8 mouse cellular contexts compared by ENCODE assay signal in the genomic region with DNA sequence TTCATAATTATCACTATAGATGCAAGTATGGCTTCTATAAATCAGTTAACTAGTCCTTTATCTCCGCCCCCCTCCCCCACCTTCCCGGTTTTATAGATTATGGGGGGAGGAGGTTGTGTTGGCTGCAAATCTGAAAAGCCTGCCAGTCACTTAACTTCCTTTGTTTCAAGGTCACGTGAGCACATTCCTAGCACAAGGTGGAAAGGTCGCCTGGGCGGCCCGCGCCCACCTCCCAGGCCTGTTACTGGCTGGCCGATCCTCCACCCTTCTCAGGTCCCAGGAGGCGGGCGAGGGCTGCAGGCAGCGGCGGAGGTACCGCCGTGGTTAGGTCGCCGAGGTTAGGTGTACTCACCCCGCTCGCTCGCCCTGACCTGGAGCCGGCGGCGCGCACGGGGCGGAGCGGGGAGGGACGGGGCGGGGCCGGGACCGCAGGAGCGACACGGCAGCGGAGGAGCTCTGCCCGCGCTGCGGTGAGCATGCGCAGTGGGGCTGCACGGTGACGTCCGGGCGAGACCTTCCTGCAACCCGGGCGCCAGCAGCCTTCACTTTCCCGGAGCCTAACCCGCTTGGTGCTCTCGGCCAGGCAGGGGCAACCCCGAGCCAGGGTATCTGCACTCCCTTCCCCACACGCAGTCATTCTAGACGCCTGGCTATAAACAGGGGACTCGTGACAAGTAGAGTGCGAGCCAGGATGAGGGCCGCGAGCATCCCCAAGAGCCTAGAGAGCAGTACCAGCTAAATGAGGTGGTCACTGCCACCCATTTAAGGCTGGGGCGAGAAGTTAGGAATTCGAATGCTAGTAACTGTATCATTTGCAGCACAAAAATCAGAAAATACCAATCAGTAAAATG. TPM values are rescaled to one million over a fixed set of nuclear protein-coding genes. Genes with fewer than 3 reads are reported as not detected.
DNase-seq lines count a peak whose midpoint lies in the region; ATAC-seq and TF ChIP-seq lines count a peak whose summit lies in the region.

A gene (minus strand): TSS at position 382 of the 851 bp plus-strand sequence.

- peaks cover 4 to 9% of the 10 kb centered on the region in 2 experiments; a peak in 2 of 4 replicates for H3K4me1 ChIP-seq in CH12.LX (ENCODE audit: control insufficient read depth in 1 of 2, insufficient read depth in 2 of 2)
- peaks cover 3% of the 10 kb centered on the region; the same call in 1 of the 2 replicates for H3K4me1 ChIP-seq in forebrain, embryonic 11.5 days (replicated peaks; ENCODE audit: control insufficient read depth, insufficient read depth, low read length)
- no peaks in the 10 kb centered on the region for H3K4me1 ChIP-seq in heart, postnatal 0 days (ENCODE audit: control insufficient read depth, insufficient read depth)
- peaks cover 6% of the 10 kb centered on the region for H3K4me1 ChIP-seq in liver, embryonic 16.5 days (ENCODE audit: control insufficient read depth, low read depth, low read length)
- peaks cover 9% of the 10 kb centered on the region; the same call in 1 of the 2 replicates for H3K4me1 ChIP-seq in neural tube, embryonic 13.5 days (replicated peaks)
- peaks cover 5% of the 10 kb centered on the region for H3K4me1 ChIP-seq in testis, adult 2 months (ENCODE audit: control insufficient read depth, insufficient read depth, low read length)

- no peaks in the 10 kb centered on the region for H3K27me3 ChIP-seq in CH12.LX (replicated peaks)
- no peaks in the 10 kb centered on the region for H3K27me3 ChIP-seq in forebrain, embryonic 11.5 days (ENCODE audit: control insufficient read depth, insufficient read depth, low read length)
- no peaks in the 10 kb centered on the region for H3K27me3 ChIP-seq in heart, postnatal 0 days (ENCODE audit: control insufficient read depth, insufficient read depth, low read length)
- H3K27me3 ChIP-seq in liver, embryonic 16.5 days (ENCODE audit: control insufficient read depth, insufficient read depth, low read depth, low read length) = no peaks in the 10 kb centered on the region
- no peaks in the 10 kb centered on the region for H3K27me3 ChIP-seq in neural tube, embryonic 13.5 days
- H3K27me3 ChIP-seq in testis, adult 2 months (ENCODE audit: control insufficient read depth, insufficient read depth, low read length) = no peaks in the 10 kb centered on the region

- peak; percentile 87; the same call in 1 of the 2 replicates for TF ChIP-seq POLR2A in CH12.LX (IDR thresholded peaks at IDR 0.05; ENCODE audit: low read depth, low read length)
- TF ChIP-seq POLR2A in testis, adult 2 months (IDR thresholded peaks at IDR 0.05; ENCODE audit: control insufficient read depth, low read depth, low read length) = peak; percentile 77

- DNase-seq in CH12.LX (ENCODE audit: extremely low read depth) = peak; percentile 92
- DNase-seq in c-Kit-positive CD71-positive TER-119-negative erythroid progenitor cells, embryonic 14.5 days (ENCODE audit: low read depth) = peak; percentile 86
- peak; percentile 96 for DNase-seq in forebrain, embryonic 11.5 days (ENCODE audit: low spot score)
- peak; percentile 81 for DNase-seq in heart, postnatal 0 days (ENCODE audit: low spot score)
- DNase-seq in kidney, postnatal 4 days = peak; percentile 92 to 95

- WGBS in forebrain, embryonic 11.5 days = 1% methylated on average over 52 of the region's 55 CpGs
- WGBS in heart, postnatal 0 days = under 1% methylated on average over 55 of the region's 55 CpGs
- under 1% methylated on average over 53 of the region's 55 CpGs for WGBS in liver, embryonic 16.5 days (ENCODE audit: insufficient replicate concordance)
- WGBS in neural tube, embryonic 13.5 days = under 1% methylated on average over 44 of the region's 55 CpGs

- H3K79me2 ChIP-seq in CH12.LX (replicated peaks; ENCODE audit: control insufficient read depth, extremely low read depth, insufficient read depth, poor library complexity, severe bottlenecking) = no peaks in the 10 kb centered on the region

- H3K4me3 ChIP-seq in CH12.LX (replicated peaks in 1 of 3; ENCODE audit: low read depth in 2 of 3, low read length in 2 of 3, poor library complexity in 1 of 3) = peak within 1 kb of the TSS; percentile 58 to 81 (median 65)
- peak within 1 kb of the TSS; percentile 66 for H3K4me3 ChIP-seq in forebrain, embryonic 11.5 days (ENCODE audit: low read depth, low read length)
- peak within 1 kb of the TSS; percentile 67 for H3K4me3 ChIP-seq in heart, postnatal 0 days (ENCODE audit: low read depth, low read length)
- peak within 1 kb of the TSS; percentile 82 for H3K4me3 ChIP-seq in liver, embryonic 16.5 days (ENCODE audit: low read depth, low read length)
- H3K4me3 ChIP-seq in neural tube, embryonic 13.5 days = peak within 1 kb of the TSS; percentile 65
- peak within 1 kb of the TSS; percentile 94 for H3K4me3 ChIP-seq in testis, adult 2 months (ENCODE audit: control insufficient read depth, low read depth, low read length)

- no peak; the same call in 1 of the 2 replicates for TF ChIP-seq RAD21 in CH12.LX (IDR thresholded peaks at IDR 0.05; ENCODE audit: low read depth, low read length)

- H3K4me2 ChIP-seq in CH12.LX (ENCODE audit: insufficient read depth, low read depth, poor library complexity, severe bottlenecking) = peak within 1 kb of the TSS; percentile 73
- H3K4me2 ChIP-seq in forebrain, embryonic 11.5 days (ENCODE audit: low read depth, low read length, severe bottlenecking) = peak within 1 kb of the TSS; percentile 49
- peak within 1 kb of the TSS; percentile 60 for H3K4me2 ChIP-seq in heart, postnatal 0 days (ENCODE audit: low read depth, low read length)
- peak within 1 kb of the TSS; percentile 85 for H3K4me2 ChIP-seq in liver, embryonic 16.5 days (ENCODE audit: low read depth, low read length)
- peak within 1 kb of the TSS; percentile 58 for H3K4me2 ChIP-seq in neural tube, embryonic 13.5 days

- peak within 1 kb of the TSS; percentile 85 for H3K27ac ChIP-seq in CH12.LX (ENCODE audit: insufficient read depth, low read depth)
- H3K27ac ChIP-seq in forebrain, embryonic 11.5 days (ENCODE audit: low read depth, low read length) = peak within 1 kb of the TSS; percentile 88
- peak within 1 kb of the TSS; percentile 96 for H3K27ac ChIP-seq in heart, postnatal 0 days (ENCODE audit: low read depth)
- peak within 1 kb of the TSS; percentile 87 for H3K27ac ChIP-seq in liver, embryonic 16.5 days (ENCODE audit: low read length)
- peak within 1 kb of the TSS; percentile 96 for H3K27ac ChIP-seq in neural tube, embryonic 13.5 days (replicated peaks)
- H3K27ac ChIP-seq in testis, adult 2 months (ENCODE audit: control insufficient read depth, insufficient read depth, low read depth, low read length) = peak within 1 kb of the TSS; percentile 71

- TF ChIP-seq CTCF in CH12.LX (conservative IDR thresholded peaks at IDR 0.05 in 1 of 2, IDR thresholded peaks at IDR 0.05 in 1 of 2; ENCODE audit: low read depth in 2 of 2, low read length in 2 of 2) = 0 out of 4 replicates have a peak, but pooled peaks of 1 of the 2 experiments have one; percentile 3
- no peak for TF ChIP-seq CTCF in heart, postnatal 0 days (IDR thresholded peaks at IDR 0.05; ENCODE audit: low read depth)
- TF ChIP-seq CTCF in testis, adult 2 months (IDR thresholded peaks at IDR 0.05; ENCODE audit: control insufficient read depth, insufficient read depth, insufficient replicate concordance, low read depth, low read length) = no peak

- H3K9ac ChIP-seq in CH12.LX (ENCODE audit: insufficient read depth, low read depth) = peak within 1 kb of the TSS; percentile 69
- H3K9ac ChIP-seq in forebrain, embryonic 11.5 days (ENCODE audit: low read length) = peak within 1 kb of the TSS; percentile 79
- H3K9ac ChIP-seq in heart, postnatal 0 days (replicated peaks; ENCODE audit: low read depth, low read length) = peak within 1 kb of the TSS; percentile 83
- H3K9ac ChIP-seq in liver, embryonic 16.5 days (ENCODE audit: low read depth, low read length) = peak within 1 kb of the TSS; percentile 85
- H3K9ac ChIP-seq in neural tube, embryonic 13.5 days = peak within 1 kb of the TSS; percentile 90

- in situ Hi-C loops in CH12.LX (cut with MboI; ENCODE audit: low pct_ligation_motif_present, low pct_unique_long_range_greater_than_20kb, low sequenced_read_pairs) = loop anchor here (10.0 kb wide), 1 partner anchor 151 kb away; no protein-coding TSS in a partner anchor

- peak; percentile 97 for ATAC-seq in forebrain, embryonic 11.5 days (replicated peaks; ENCODE audit: low FRiP score)
- ATAC-seq in heart, postnatal 0 days (ENCODE audit: insufficient read depth, low read depth) = peak; percentile 97
- ATAC-seq in liver, embryonic 16.5 days (ENCODE audit: low read depth) = peak; percentile 98
- ATAC-seq in neural tube, embryonic 13.5 days (ENCODE audit: low read depth) = peak; percentile 98

- no peaks in the 10 kb centered on the region for H3K9me3 ChIP-seq in CH12.LX (replicated peaks; ENCODE audit: low read length)
- no peaks in the 10 kb centered on the region for H3K9me3 ChIP-seq in forebrain, embryonic 11.5 days (ENCODE audit: control insufficient read depth, low read length)
- no peaks in the 10 kb centered on the region for H3K9me3 ChIP-seq in heart, postnatal 0 days (replicated peaks; ENCODE audit: control insufficient read depth, low read length)
- H3K9me3 ChIP-seq in liver, embryonic 16.5 days (replicated peaks; ENCODE audit: control insufficient read depth, low read length) = no peaks in the 10 kb centered on the region
- no peaks in the 10 kb centered on the region for H3K9me3 ChIP-seq in neural tube, embryonic 13.5 days

- TF ChIP-seq EP300 in CH12.LX (IDR thresholded peaks at IDR 0.05; ENCODE audit: low read length) = no peak
- TF ChIP-seq EP300 in heart, postnatal 0 days (IDR thresholded peaks at IDR 0.05; ENCODE audit: low read depth) = peak; percentile 16; the same call in 1 of the 2 replicates

- no peaks in the 10 kb centered on the region for H3K36me3 ChIP-seq in CH12.LX (replicated peaks in 1 of 2; ENCODE audit: control insufficient read depth in 1 of 2, insufficient read depth in 1 of 2, low read length in 1 of 2)
- no peaks in the 10 kb centered on the region for H3K36me3 ChIP-seq in forebrain, embryonic 11.5 days (ENCODE audit: control insufficient read depth, insufficient read depth, low read length)
- H3K36me3 ChIP-seq in heart, postnatal 0 days (replicated peaks; ENCODE audit: control insufficient read depth, insufficient read depth, low read length) = no peaks in the 10 kb centered on the region
- no peaks in the 10 kb centered on the region for H3K36me3 ChIP-seq in liver, embryonic 16.5 days (ENCODE audit: control insufficient read depth, insufficient read depth)
- H3K36me3 ChIP-seq in neural tube, embryonic 13.5 days = no peaks in the 10 kb centered on the region
- H3K36me3 ChIP-seq in testis, adult 2 months (ENCODE audit: control insufficient read depth, insufficient read depth, low read length) = no peaks in the 10 kb centered on the region

- dilution Hi-C loops in CH12.LX (cut with MboI; ENCODE audit: extremely low pct_ligation_motif_present, extremely low pct_unique_long_range_greater_than_20kb, low sequenced_read_pairs) = no loop called here

RNA-seq across cellular contexts. Expression of the gene that starts here (rescaled TPM):
- total RNA-seq in CH12.LX (2012; rRNA removed) = 3.3 and 4.2 TPM in 2 replicates
- 7.2 and 7.4 TPM in 2 replicates for total RNA-seq in CH12.LX (2014; rRNA removed)
- 3.4 and 3.8 TPM in 2 replicates for polyA plus RNA-seq in CH12.LX (2012; ENCODE audit: insufficient read length, low read depth)
- 12.8 and 13.0 TPM in 2 replicates for polyA plus RNA-seq in forebrain, embryonic 11.5 days (2014; fragmentation: Nextera tagmentation; extraction: Ambion mirVana)
- total RNA-seq in heart, postnatal 0 days (2014; rRNA removed; ENCODE audit: low replicate concordance) = 6.7 and 24.7 TPM in 2 replicates
- 41.8 and 44.3 TPM in 2 replicates for polyA plus RNA-seq in heart, postnatal 0 days (2015; fragmentation: Nextera tagmentation; extraction: Ambion mirVana)
- 2.7 and 3.4 TPM in 2 replicates for polyA plus RNA-seq in liver, embryonic 16.5 days (2015; fragmentation: Nextera tagmentation; extraction: Ambion mirVana)
- 21.5 and 23.7 TPM in 2 replicates for polyA plus RNA-seq in neural tube, embryonic 13.5 days (2015; fragmentation: Nextera tagmentation; extraction: Ambion mirVana)
- 0.94 and 1.1 TPM in 2 replicates for polyA plus RNA-seq in testis, adult 2 months (2012; rRNA removed)

Comparison
In these comparisons a context has a peak if more than half of its experiments do, and no peak if none do; other contexts are left out.
1. Peak in every context shown above with its lines: DNase-seq, ATAC-seq, H3K4me3 ChIP-seq and H3K27ac ChIP-seq.